Mouse (Mus musculus): ENCODE data around the gene Mpnd.

DNA sequence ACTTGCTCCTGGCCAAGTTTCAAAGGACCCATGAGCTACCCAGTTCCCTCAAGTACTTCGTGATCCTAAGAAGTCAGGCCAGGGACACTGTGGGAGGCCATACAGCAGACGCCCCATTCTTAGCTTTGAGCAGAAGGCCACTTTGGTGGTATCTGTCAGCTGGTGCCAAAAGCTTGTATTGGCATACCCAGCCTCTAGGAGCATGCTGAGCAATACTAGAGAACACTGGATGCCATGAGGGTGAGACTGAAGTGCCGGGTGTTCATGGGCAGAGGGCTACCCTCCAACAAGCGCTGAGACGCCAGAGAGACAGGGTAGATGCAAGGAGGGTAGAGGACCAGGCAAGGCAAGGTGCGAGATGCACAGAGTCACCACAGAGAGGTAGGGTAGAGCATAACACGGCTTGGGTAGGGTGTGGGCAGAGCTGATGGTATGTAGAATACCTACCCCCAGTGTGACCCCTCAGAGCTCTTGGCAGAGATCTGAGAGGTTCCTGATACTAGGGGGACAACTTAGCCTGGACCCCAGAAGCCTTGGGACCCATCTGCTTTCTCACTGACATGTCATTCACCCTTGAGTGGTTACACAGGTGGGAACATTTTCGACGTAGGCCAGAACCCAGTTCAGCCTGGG, 24.8 kb downstream of the Mpnd start:
- TF ChIP-seq CTCF (IDR thresholded peaks at IDR 0.05; ENCODE audit: extremely low read depth, insufficient read length, insufficient replicate concordance, low read depth, low read length) (no peak), POLR2A (IDR thresholded peaks at IDR 0.05; ENCODE audit: low read depth, low read length) (no peak)
